Mouse (Mus musculus) kidney, adult 9 months (tissue): Measurements from ENCODE around the gene Fndc3b.
A peak's percentile ranks its signal among the peaks of the same experiment; 100 is the strongest.
"Not testable (repeated sequence)": the region's sequence is repeated elsewhere in the genome, so short reads cannot be mapped to it uniquely, and the experiment has no call there.

Experiments used
- DNase-seq: peaks from one replicate; pipeline ENCODE4 v3.0.0; 2022

Gene Fndc3b

DNA sequence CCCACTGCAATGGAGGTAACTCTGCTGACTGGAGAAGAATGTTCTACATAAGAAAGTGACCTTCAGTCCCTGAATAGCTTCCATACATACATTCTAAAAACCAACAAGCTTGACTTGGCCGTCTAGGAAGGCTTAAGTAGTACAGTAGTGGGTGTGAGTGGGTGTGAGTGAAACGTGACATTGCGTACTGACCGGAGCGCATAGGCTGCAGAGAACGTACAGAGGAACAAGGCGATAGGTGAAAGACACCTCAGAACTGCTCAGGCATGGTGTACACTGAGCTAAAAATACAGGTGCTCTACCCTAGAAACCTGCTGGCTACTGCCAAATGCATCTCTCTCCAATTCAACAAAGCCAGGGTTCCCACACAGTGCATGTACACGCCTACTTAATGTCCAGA, 219.7 kb downstream of the Fndc3b start:
- no peak for DNase-seq

DNA sequence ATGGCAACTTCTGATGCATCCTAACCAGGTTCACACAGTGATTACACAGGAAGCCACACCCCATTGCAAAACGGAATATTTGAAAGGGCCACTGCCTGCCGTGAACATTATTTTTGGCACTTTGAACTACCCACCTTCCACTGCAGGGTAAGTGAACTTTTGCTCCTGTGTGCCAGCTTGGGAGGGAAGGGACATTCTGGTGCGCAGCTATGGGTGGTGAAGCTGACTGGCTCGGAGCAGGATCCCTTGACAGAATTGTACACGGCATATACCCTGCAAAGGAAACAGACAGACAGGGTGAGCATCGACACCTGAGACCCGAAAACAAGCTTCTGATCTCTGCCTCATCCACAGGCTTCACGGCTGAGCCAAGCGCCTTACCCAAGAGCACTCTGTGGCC, 220.2 kb downstream of the Fndc3b start:
- peak; percentile 73 for DNase-seq

DNA sequence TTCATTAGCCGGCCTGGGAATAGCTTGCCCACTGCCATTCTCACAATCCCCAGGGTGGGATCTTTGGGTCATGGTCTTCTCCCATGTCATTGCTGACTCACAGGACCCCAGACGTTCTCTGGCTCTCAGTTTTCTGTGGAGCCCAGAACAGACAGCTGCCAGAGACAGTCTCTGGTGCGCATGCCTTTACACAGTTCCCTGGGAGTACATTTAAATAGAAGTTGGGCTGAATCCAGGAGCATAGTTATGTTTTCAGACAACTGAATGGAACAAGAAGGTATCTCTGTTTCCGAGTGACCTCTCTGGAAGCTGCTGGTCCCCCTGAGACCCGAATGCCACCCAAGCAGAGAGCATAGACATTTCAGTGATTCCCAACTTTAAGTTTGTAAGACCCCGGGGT, 221.6 kb downstream of the Fndc3b start:
- DNase-seq: no peak

DNA sequence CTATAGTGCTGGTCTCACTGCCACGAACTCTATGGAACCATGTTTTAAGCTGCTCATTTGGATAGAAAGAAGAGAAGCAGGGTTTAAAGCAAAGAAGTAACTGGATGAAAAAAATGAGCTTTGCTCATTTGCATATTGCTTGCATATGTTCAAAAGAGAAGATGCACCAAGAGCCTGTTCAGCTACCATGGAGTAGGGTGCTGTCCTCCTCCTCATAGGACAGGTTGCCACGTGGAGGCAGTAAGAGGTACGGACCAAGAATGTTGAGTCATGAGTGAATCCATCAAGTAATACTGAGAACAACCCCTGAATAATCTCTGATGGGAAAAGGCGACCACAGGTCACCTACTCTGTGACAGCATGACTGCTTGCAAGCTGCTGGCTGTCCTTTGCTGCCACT, 226.0 kb downstream of the Fndc3b start:
- DNase-seq: no peak

DNA sequence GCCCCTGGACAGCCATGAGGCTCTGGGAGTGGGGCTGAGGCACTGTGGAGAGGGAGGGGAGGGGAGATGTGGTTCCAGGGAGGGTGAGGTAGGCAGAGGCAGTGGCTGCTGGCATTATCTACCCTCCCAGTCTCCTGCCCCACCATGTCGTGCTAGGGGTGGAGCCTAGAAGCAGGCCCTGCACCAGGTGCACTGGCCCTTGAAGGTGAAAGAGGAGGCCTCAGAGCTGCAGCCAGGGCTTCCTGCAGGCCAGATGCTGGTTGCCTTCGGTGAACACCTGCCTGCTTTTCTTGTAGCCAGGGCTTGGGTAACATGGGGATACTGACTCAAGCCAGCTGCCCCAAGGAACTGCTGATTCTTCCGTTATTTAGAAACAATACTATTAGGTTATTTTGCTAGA, 226.4 kb downstream of the Fndc3b start:
- DNase-seq: peak; percentile 44

DNA sequence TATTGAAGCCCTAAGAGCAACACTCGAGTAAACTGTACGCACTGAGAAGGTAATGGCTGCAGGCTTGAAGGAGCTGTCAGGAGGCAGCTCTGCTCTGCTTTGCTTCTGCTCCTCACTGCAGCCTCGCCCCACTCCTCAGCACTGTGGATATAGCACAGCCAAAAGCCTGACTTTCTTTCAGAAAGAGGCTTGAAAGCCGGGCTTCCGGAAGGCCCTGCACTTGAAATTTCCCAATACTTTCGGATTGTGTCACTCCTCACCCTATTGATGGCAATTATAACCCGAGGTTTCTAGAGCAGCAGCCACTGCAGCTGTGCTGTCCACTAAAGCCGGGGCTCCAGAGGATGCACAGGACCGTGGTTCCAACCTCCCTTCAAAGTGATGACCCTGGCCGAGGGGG, 227.3 kb downstream of the Fndc3b start:
- DNase-seq: no peak

DNA sequence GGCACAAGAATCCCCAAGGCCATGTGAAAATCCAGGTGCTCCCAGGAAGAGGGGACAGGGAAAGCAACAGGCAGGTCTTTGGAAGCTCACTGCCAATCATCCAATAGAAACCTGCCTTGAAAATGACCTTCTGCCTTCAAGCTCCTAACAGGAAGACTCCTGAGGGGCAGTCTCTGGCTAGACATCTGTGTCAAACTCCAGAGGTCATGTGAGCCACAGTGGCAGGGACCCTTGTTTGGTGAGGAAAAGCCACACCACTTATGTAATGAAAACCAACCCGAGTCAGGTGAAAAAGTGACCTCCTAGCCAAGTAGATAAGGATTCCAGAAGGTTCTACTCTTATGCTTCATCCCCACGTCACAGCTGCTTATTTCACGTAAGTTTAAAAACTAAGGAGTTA, 227.8 kb downstream of the Fndc3b start:
- no peak for DNase-seq

DNA sequence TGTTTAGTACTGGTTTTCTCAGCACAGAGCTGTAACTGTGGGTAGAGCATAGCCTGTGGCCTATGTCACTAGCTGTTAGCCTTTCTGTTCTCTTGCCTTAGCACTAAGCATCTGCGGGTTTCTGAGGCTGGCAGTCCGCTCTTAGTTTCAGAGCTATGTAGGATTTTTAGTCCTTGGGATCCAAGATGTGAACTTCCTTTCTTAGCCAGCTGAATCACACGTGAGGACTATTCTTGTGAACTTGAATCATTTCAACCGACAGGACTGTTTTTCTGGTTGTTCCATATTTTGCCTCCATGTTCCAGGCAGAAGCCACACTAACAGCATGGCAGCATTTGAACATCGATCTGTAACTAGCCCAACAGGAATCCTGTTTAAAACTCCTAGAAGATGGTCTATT, 229.4 kb downstream of the Fndc3b start:
- no peak for DNase-seq

DNA sequence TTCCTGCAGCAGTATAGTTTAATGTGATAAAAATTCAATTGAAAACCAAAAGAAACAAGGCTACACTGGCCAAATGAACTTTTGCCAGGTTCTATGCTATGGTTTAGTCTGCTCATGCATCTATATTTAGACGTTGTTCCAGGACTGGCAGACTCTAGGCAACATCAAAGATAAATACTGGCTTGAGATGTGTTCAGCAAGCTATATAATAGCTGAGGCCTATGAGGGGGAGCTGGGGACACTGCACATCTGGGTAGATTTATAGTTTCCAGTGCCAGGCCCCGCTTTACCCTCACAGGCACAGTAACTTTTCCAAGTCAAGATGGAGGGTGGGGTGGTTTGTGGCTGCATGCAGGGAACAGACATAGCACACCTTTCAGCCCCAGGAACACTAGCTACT, 231.7 kb downstream of the Fndc3b start:
- no peak for DNase-seq

DNA sequence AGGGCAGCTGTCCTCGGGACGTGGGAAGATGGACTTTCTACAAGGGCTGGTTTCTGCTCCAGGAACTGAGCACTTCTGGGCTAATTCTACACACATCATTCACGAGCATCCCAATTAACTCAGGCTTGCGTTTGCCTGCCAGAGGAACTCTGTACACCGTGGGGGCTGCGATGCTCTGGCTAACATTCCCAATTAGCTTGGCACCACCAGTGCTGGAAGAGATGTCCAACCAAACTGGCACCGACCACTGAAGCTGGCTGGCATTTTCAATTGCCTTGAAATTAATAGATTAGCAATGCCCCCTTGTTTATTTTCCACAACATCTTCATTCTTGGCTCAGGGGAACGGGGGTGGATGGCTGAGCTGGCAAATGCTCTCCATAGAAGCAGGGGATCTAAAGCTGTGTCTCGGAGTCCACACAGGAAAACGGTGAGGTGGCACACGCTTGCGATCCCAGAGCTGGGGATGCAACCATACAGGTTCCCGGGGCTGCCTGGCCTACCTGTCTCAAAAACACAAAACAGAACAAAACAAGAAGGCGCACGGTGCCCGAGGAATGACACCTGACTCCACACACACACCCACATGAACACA, 232.4 kb downstream of the Fndc3b start:
- no peak for DNase-seq

DNA sequence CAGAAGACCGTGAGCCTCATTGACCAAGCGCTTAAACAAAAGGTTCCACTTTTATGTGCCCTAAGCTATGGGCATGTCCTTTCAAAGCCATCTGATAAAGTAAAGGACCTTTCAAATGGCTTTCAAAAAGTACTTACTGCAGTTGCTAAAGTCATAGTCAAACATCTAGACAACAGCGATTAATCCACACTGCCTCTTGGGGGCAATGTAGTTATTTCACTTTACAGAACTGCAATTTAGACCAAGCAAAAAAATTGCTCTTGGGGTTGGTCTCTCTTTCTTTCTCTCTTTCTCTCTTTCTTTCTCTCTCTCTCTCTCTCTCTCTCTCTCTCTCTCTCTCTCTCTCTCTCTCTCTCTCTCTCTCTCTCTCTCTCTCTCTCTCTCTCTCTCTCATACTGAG, 233.4 kb downstream of the Fndc3b start:
- not testable (repeated sequence) for DNase-seq

DNA sequence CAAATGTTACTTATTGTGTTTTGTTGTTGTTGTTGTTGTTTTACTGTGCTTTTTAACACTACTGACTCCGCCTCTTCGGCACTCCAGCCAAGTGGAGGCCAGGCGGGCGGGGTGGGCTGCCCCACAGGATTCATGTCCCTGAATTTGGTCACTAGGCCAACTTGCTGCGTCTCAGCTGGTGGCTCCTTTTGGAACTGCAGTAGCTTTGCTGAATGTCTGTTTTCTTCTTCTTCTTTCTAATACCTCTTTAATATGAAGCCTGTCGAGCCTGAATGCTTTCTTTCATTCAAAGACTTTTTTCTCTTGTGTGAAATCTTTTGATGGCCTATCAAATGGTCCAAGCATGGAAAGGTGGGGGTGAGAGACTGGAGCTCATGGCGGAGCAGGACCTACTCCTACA, 235.2 kb downstream of the Fndc3b start:
- no peak for DNase-seq

DNA sequence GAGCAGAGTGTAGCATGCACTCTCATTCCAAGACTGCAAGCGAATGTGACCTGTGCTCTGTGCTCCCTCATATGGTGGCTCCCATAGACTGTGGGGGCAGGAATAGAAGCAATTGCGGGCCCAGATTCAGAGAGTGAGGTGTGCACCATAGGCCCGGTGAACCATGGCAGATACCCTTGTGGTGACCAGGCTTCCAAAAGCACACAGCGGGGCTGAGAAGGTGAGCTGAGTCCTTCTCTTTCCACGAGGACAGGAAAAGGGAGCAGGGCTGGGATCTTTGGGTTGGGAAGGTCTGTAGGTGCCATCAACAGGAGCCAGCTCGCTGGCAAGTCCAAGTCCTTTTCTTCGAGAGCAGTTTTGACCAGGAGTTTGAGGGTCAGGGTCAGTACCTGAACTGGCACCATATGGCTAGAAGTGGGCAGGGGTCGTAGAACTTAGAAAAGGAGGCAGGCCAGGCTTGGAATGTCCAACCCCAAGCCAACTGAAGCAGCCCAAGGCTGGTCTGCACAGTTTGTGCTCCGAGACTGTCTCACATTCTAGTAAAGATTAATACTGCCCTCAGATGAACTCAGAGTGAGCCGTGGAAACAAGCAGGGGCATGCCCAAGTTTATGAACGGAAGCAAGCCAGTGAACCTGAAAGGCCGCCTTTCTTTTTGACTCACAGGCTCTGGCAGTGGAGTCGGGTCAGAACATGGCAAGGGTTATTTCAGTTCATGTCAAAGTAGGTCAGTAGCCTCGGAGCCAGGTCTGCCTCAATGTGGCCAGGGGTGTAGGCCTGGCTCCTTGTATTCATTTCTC, 237.1 kb downstream of the Fndc3b start:
- peak; percentile 96 for DNase-seq

DNA sequence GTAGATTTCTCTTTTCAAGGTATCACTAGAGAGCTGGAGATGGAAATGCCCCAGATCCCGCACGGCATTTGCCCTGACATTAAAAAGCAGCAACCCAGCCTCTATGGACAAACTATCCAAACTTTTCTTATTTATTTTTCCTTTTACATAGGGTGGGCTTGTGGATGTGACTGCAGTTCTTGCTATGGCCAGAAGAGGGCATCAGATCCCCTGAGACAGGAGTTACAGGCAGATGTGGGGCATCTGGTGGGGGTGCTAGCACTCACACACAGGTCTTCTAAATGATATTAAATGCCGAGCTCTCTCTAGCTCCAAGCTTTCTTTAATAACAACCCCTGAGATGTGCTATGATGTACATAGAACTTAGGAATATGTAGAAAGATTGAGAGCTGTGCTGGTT, 238.3 kb downstream of the Fndc3b start:
- DNase-seq: no peak

DNA sequence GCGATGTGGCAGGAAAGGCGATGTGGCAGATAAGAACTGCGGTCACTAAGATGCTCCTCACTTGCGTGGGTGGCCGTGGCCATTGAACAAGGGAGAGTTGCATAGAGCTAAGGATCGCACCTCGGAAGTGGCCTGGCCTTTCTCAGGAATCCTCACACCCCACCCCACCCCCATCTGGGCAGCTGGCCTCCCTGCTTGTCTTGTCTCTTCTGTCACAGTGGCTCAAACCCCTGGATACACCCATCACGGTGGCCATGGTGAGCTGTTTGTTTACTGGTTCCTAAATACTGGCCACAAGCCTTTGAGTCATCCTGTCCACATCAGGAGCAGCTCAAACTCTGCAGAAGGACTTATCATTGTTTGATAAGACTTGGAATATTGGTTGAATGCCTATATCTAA, 240.3 kb downstream of the Fndc3b start:
- no peak for DNase-seq

DNA sequence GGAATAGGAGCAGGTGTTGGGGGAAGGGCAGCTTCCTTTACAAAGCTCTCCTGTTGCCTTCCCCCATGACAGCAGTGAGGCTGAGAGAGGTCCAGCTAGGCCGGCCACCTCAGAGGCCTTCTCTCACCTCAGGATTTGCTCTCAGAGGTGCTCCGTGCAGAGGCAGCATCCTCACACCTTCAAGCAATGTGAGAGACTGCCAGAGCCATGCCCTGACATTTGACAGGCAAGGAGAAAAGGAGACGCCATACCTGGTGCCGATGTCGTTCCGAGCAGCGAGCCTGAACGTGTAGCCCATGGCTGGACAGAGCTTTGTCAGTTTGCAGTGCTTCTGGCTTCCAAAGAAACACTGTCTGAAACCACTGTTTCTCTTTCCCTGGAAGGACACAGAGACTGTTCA, 241.1 kb downstream of the Fndc3b start:
- no peak for DNase-seq

DNA sequence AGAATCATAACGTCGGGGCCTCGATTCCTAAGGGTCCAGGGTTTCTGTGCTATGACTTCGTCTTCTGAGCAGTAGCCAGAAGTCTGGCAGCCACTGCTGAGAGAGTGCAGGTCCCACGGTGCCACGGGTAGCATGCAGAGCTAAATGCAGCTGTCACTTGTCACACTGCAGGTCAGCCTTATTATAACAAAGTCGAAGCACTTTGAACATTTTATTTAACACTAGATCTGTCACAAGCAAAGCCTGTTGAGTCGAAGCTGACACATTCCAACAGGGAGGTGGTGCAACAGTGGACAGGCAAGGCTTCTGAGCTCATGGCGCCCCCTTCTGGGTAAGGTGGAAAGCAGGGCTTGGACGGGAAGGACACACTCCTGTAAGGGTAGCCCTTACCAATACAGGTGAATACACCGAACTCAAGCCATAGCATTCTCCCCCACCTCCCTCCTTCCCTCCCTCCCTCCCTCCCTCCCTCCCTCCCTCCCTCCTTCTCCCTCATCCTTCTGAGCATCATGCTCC, 243.5 kb downstream of the Fndc3b start:
- peak; percentile 34 for DNase-seq

DNA sequence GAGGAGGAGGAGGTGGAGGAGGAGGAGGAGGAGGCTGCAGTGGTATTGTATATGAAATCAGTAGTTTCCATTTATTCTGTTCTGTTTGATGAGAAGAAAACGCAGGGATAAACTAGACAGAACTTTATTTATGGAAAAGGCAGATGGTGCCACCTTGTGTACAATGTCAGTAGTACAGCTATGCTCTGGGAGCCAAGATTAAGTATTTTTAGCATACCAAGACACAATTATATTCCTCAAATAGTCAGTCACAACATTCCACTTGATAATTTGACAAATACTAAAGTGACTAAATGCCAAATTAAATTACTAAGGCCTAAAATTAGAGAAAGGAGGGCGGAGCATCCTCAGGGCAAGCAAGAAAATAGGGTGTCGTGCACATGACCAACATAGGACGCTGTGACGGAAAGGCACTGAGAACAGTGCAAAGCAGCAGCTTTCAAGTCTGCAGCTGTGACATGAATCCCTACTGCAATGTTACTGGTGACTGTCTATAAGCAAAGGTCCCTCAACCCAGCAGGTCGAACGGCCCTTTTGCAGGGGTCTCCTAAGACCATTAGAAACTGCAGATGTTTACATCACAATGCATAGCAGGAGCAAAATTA, 244.7 kb downstream of the Fndc3b start:
- DNase-seq: peak; percentile 73

DNA sequence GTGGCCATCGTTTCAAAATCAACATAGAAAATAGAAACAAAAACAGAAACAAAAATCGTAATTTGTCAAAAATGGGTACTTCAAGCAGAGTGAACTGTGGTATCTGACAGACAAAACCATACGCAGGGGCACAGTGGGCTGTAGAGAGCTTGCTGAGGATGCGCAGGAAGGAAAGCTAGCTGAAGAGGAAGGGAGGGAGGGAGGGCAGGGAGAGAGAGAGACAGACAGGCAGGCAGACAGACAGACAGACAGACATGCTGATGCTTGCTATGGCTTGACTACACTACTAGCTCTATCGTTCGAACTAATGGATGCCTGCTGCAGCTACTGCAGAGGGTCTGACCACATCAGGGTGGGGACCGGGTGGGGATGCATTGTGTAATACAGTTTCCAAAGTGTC, 247.7 kb downstream of the Fndc3b start:
- no peak for DNase-seq

DNA sequence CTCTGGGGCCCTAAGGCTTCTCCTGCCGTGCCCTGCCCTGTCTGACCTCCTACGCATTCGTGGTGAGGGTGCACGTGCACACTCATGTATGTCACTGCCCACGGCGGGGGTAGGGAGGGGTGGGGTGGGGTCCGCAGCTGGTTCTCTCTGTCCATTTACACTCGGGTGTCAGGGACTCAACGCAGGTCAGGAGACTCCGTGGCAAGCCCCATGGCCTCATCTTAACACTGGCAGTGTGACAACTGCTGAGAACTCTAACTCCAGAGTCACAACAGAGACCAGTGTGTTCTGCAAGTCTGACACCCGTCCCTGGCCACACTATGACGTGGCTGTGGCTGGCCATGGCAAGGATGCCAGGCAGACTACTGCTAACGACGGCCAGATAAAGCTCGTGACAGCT, 248.2 kb downstream of the Fndc3b start:
- no peak for DNase-seq

DNA sequence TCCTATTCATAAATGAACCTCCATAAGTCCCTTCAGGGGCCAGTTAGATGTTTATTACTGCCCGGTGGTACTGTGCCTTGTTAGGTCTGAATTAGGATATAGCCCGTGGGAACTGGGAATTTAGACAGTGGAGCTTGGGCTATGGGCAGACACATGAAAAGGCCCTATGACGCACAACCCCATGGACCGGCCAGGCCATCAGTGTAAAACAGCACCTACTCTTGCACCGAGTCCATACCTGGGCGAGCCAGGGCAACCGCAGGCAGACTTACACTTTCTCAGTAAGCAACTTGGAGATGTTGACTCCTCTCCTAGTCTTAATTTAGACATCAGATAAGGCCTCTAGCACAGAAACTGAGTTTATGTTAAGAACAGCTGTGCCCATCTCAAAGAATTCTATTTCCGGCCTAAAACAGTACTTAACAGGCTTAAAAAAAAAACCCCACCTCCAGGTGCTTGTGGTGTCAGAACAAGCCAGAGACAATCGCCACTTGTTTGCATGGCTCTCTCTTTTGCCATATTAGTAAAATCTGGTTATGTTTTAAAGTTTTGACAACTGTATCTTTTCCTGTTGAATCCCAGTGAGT, 248.7 kb downstream of the Fndc3b start:
- no peak for DNase-seq

DNA sequence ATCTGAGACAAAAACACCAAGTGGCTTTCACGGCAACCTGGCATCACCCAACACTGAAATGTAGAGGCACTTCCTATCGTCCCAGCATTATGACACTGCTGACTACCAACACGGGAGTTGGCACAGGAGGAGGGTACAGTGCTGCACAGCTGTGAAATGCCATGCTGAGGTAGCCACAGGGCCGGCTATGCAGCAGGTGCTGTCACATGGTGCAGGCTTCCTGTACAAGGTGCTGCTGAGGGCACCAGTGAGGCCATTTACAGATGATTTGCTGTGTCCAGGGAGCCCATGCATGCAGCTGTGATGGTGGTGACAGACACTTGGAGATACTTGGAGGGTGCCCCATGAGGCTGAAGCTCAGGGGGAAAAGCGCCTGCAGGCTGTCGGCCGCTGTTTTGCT, 249.2 kb downstream of the Fndc3b start:
- DNase-seq: no peak

DNA sequence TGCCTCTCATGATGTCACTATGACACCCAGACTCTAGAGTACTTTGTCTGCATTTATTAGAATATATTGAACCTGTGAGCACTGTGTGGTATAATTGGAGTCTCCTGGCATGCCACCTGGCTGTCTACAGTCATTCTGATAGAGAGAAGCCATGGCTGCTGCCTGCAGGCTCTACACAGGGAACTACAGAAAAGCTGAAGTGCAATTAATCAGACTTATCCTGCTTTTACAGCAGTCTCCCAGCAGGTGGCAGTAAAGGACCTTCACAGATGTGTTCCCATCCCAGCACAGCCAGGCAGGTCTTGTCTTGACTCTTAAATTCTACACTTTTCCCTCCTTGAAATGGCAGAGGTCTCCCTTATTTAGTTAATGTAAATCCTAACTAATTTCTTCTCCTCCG, 250.1 kb downstream of the Fndc3b start:
- DNase-seq: peak; percentile 82

DNA sequence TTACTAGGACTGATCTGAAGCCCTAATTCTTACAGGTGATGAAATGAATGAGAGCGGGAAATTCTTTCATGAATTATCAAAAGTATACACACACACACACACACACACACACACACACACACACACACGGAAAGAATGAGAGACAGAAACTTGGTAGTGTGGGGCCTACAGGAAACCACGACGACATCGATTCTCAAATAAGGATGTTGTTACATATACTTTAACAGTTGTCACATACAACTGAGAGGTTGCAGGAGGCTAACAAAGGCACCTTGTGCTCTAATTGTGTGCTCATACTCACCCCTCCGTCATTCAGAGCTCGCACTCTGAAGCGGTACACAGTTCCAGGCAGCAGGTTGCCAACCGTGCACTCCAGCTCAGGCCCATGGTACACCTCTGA, 252.7 kb downstream of the Fndc3b start:
- DNase-seq: no peak
